Mouse (Mus musculus): ENCODE measurements around the gene Sec24b. TPM values are rescaled to one million over a fixed set of nuclear protein-coding genes. Genes with fewer than 3 reads are reported as not detected.

Gene Sec24b
- polyA plus RNA-seq (2012; rRNA removed), result 60.6 and 63.7 TPM in 2 replicates

DNA sequence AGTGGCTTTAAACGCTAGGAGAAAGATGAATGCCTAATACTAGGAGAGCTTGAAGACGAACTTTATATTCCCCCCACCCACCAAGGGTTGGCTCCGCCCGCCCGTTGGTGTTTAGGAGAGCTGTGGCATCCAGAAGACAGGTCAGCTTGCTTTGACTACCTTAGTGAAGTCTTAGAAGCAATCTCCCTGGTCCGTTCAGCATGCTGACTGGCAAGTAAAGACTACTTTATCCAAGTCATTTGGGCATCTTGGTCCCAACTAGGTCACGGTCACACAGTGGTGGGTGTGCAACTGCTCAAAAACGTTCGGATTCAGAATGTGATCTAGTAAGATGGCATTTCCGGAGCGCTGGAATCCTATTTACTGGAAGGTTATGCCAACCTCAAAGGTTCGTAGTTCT is at the start of gene Sec24b:
Gene Sec24b, minus strand, starts transcription at position 273 of the 400 bp plus-strand sequence.
- no peak for DNase-seq (ENCODE audit: low spot score)

DNA sequence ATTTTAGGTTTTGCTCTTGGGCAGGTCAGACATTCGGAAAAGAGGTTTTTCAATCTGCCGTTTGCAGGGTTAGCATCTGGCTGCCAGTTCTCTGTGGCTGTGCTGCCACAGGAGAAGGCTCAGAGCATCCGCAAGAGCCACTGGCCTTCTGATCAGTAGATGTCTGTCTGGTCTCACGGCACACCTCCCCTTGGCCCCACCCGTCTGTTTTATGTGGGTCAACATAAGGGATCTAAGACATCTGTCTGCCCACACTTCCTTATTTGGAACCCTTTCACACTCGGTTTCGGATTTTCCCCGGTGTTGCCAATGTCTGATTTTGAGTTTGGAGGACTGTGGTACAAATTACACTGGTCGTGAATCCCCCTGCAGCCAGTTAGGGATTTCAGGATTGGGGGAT is 43.1 kb upstream of the Sec24b start:
- DNase-seq (ENCODE audit: low spot score), result no peak

DNA sequence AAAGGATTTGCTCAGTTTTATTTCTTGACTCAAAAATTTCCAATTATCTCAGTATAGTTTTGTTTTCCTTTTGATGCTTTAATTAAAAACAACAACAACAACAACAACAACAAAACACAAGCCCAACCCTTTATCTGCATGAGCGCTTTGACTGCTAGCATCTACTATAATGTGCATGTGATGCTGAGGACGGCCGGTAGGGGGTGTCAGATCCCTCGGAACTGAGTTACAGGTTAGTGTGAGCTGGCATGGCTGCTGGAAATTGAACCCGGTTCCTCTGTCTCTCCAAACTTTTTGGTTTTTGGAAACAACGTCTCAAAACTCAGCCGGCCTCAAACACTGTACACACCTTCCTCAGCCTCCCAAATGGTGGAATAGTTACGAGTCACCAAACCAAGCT is 42.1 kb upstream of the Sec24b start:
- DNase-seq (ENCODE audit: low spot score), result no peak

DNA sequence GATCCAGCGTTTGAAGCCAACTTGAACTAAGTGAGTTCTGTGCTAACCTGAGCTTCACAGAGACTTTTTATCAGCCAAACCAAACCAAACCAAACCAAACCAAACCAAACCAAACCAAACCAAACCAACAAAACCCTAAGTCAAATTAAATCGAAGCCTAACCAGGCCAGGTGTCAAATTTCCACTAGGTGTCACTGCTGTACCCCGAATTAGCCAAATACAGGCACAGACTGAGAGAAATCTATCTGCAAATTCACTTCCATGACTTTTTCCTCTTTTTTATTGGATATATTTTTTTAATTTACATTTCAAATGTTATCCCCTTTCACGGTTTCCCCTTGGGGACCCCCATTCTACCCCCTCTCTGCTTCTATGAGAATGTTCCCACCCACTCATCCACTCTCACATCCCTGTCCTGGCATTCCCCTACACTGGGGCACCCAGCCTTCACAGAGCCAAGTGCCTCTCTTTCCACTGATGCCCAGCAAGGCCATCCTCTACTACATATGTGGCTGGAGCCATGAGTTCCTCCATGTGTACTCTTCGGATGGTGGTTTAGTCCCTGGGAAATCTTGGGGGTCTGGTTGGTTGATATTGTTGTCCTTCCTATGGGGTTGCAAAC is 33.9 kb upstream of the Sec24b start:
- no peak for DNase-seq (ENCODE audit: low spot score)

DNA sequence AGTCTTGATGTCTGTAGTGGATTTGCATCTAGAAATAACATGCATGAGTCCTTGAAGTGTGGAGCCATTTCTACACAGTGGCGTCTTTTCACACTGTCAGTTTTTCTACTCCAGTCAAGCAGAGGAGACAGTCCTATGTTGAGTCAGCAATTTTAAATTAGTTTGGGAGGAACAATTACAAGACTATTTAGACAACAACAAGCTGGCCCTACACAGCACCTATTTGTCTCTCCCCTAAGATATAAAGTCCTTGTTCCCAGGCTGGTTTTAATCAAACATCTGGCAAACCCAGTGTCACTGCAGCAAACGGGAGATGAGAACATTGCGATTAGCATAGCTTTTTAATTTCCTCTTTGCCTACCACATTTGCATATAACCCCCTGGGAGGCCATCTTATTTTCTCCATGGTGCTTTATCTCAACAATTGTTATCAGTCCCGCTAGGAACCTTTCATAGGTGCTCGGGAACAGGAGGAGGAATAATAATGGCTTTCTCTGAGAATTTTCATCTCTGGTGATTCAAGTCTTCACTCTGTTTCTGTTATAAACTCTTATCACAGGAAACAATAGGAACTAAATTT is 32.9 kb upstream of the Sec24b start:
- DNase-seq (ENCODE audit: low spot score), result no peak

DNA sequence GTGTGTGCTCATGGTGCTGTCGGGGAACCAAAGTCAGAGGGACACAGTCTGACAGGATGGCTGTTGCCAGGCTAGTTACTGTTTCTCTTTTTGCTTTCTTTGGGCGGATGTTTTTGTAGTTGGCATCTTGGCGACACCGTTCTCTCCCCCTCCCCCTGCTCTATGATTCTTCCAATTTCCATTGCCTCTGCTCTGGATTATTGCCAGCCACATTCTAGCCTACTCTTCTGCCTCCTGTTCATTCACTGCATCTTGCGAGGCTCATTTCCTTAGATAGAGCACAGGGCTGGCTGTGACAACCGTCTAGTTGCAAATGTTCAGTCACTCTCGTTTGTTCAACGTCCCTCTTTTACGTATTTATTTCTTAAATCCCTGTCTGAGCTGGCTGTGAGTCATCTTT is 29.1 kb upstream of the Sec24b start:
- no peak for DNase-seq (ENCODE audit: low spot score)

DNA sequence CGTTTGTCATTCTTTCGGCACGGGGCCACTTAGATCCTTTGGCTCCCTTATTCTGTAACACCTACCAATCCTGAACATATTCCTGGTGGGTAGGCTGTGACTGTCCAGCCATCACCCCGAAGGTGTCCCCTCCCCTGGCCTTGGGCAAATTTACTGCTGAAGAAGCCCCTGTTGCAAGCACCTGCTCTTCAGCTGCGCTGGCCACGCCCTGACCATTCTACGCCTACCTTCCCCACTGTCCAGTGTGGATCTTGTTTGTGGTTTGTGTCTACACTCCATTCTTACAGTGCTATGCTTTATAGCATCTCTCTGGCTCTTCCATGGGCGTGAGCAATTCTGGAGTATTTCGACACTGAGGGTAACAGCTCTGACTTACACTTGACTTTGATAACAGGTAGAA is 27.3 kb upstream of the Sec24b start:
- no peak for DNase-seq (ENCODE audit: low spot score)

DNA sequence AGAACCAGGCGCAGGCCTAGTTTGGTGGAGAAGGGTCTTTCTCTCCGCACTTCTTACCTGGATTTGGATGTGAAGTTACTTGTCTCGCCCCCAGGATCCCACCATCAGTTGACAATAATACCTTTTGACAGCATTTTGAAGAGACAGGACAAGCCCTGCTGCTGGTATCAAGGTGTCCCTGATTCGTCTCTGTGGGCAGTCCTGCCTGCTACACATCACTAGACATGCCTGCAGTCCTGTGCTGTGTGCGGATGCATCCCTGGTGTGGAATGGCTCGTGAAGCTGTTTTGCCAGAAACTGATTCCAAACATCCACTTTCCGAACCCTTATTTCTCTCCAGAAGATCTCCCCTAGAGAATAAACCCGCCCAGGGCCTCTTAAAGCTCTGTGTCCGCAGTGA is 26.1 kb upstream of the Sec24b start:
- no peak for DNase-seq (ENCODE audit: low spot score)

DNA sequence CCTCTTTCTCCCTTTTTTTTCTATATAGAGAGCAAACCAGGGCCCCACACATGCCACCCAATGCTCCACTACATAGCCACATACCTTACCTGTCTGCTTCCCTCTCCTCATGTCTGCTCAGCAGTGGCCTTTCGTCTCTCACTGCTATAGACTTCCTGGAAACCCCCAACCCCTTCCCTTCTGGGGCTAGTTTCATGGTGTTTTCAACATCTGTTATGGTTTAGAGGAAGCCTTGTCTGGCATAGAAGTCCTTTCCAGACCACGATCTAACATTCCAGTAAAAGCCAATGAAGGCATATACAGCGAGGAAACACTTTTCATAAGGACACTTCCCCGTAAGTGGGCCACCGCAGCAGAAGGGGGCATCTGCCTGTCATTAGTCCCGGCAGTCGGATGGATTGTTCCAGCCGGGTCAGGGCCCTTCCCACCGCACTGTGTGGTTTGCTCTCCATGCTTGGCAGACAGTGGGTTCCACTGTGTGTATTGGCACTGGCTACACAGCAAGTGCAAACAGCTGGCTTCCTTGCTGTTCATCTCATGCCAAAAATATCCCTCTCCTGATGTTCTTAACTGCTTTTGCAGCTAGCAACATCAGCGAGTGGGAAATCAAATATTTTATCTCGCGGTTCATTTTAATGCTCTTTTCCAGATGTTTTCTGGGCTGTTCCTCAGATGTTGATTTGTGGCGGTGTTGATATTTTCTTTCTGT is 25.2 kb upstream of the Sec24b start:
- no peak for DNase-seq (ENCODE audit: low spot score)

DNA sequence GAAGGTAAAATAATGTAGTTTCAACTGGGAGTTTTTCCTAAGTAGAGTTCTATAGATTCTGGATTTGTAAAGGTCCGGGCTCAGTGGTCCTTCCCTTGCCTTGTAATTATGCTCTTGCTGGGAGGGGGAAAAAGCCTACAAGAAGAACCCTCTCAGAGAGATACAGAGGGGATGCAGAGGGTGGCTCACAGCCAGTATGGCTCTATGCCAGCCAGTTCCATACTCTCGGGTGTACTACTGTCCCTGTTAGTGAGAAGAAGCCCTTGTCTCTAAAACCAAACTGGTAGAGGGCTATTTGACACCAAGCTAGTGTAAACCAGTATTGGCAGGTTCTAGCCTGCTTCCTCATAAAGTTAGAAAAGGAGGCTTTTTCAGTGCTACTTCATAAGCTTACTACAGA is 22.0 kb upstream of the Sec24b start:
- no peak for DNase-seq (ENCODE audit: low spot score)

DNA sequence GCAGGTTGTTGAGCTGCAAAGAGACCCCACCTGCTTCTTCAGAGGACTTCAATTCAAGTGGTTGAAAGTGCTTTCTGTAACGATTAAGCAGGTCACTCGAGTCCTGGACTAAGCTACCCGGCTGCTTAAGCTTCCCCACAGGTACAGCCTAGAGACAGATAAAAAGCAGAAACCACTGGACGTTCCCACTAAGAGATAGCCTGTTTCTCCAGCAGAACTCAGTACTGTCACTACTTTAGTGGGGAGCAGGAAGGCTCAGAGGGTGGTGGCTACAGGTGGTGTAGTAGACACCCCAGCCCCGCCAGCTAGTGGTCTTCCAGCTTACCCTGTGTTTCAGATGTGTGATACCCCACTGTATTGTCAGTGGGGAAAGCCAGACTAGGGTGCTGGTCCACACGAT is 19.3 kb upstream of the Sec24b start:
- DNase-seq (ENCODE audit: low spot score), result no peak

DNA sequence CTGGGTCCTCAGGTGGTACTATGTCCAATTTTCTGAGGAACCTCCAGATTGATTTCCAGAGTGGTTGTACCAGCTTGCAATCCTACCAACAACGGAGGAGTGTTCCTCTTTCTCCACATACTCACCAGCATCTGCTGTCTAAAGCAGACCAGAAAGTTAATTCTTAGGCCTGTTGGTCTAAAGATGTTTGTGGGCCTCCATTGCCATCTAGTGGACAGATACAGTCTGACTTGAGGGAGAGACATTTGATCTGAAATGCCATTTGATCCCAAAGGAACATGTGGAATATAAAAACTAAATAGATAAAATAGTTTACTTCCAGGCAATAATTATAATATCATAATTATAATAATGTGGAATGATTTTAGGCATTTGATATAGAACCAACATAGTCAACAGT is 18.4 kb upstream of the Sec24b start:
- DNase-seq (ENCODE audit: low spot score), result no peak

DNA sequence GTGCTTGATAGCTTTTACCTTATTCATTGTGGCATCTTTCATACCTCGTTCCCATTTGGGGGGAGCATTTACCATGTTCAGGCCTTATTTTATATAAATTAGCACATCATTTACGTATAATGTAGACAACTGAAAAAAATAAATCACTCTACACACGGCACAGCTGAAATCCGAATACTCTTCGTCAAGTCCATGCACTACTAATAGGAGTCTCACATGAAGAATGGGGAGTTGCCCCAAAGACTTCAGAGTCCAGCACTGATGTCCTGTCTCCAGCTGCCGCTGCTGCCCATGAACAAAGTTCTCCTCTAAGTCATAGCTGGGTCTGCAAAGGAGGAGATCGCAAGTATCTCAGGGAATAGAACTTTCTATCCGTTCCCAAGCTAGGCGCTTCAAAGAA is 15.9 kb upstream of the Sec24b start:
- no peak for DNase-seq (ENCODE audit: low spot score)

DNA sequence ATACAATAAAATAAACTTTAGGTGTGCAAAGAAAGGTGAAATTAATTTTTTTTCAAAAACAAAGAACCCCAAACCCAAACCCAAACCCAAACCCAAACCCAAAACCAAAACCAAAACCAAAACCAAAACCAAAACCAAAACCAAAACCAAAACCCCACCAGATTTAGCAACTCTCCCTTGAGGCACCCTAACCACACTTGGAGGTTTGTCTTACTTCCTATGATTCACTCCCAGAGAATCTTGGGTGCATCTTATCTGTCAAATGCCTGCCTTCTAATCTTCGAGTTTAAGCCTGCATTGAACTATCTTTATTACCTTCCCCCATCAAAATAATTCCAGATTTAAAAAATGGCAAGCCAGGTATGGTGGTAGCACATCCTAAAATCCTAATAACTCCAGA is 14.4 kb upstream of the Sec24b start:
- no peak for DNase-seq (ENCODE audit: low spot score)

DNA sequence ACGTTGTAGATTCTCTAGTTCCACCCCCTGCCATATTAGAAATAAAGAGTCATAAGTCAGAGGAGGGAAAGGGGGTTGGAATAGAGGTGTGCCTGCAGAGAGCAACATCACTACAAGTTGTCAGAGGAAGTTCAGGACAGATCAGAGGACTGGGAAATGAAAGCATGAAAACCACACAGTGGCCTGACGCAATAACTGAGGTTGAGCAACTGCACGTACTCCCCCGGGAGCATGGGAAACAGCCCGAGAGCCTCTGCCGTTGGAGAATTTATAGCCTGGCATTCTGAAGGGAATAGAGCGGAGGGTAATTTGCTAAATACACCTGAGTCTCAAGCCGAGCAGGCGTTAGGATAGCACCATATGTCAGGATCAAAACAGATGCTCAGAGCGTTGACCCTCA is 11.7 kb upstream of the Sec24b start:
- no peak for DNase-seq (ENCODE audit: low spot score)

DNA sequence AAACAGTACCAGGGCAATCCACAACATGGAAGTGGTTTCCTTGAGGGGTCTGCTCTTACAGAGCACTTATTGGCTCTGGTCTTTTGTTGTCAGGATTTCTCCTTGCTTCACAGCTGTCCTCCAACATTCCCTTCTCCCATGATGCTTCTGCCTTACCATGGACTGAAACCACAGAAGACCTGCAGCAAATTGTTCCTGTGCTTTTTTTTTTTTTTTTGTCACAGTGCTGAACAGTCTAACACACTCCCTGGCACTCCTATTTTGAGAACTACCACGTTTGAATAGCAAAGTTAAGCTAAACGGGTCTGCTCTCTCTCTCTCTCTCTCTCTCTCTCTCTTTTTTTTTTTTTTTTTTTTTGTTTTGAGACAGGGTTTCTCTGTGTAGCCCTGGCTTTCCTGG is 10.6 kb upstream of the Sec24b start:
- DNase-seq (ENCODE audit: low spot score), result no peak

DNA sequence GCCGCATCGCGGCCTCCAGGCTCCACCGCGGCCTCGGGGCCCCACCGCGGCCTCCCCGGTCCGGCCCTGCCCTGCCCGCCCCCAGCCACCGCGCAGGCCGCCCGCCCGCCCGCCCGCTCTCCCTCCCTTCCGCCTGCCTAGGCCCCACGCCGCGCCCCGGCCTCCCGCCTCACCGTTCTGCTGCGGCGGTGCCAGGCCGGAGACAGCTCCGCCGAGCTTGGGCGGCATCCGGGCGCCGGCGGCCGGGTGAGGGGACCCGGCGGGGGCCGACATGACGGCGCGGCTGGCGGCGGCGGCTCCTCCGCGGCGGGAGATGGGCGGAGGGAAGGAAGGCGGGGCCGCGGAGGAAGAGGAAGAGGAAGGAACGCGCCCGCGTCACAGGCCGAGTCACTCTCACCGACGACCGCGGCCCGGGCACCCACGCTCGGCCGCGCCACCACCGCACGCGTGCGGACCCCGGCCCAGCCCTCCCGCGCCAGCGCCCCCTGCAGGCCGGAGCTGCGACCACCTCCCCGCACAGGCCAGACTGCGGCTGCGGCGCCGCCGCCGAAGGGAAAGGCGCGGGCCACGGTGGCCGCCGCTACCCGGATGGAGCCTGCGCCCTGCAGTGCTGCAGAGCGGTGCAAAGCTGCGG is 840 bp downstream of the Sec24b start:
- DNase-seq (ENCODE audit: low spot score), result peak; percentile 85

DNA sequence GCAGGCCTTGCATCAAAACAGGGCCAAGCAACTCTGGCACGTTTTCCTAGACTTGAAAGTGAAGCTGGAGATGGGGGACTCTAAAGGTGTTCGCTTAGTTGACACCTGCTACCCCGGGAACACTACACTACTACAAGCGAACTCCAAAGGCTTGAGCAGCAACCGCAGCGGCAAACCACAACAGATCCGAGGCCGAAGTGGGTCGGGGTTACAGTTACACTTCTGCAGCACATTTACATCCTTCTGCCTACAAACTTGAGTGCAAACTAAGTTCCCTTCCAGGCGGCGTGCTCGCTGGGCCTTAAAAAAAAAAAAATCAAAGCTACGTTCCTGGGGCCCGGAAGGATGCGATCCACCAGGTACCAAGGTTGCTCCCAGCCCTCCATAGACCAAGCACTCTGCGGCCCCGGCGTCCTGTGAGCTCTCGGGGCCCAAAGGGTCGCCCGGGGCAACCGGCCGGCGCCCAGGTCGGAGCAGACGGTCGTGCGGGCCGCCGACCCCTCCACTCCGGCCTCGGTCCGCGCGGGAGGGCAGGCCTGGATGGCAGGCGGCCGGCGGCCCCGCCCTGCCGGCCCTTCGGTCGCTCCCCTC is 1.5 kb downstream of the Sec24b start:
- no peak for DNase-seq (ENCODE audit: low spot score)

DNA sequence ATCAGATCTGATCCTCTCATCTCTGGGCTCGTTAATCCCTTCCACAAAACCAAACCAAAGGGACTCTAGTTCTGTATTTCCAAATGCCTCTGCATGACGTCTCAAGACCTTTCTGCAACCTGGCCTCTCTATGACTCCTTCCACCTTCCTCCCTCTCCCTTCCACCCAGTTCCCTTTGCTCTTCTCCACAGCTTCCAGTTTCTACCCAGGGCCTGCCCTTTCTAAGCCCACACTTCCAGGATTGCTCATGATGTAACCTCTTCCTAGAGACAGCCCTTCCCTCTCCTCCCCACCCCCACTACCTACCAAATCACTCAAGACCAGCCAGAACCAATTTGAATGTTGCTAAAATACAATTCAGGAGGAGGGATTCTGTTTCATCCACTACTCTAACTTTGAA is 2.9 kb downstream of the Sec24b start:
- no peak for DNase-seq (ENCODE audit: low spot score)

DNA sequence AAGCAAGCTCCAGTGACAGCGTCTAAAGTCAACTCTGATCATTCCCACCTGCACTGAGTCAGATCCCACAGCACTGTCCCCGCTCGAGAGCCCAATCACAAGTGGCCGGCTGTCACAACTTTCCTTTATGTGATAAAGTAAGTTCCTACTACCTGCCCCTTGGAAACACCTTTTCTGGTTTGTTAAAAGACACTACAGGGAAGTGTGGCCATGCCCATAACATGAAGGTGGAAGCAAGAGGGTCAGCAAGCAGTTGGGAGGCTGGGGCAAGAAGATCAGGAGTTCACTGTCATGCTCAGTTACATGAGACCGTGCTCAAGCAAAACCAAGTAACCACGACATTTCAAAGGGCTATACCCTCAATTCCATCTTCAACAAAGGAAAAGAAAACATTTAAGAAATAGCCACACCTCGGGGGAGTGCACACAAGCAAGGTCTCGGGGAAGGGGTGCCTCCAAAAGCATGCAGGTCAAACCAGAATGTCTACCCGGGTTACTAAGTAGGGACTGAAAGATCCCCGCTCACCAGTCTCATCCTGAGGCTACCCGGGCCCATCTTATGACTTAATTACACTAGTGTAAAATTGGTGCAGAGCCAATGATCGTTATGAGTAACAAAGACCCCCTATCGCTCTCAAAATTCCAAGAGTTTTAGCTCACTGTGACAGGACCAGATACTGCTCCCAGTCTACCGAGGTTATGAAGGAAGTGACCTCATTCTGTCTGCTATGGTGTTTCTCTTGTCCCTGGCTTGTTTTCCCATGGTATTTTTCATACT is 3.6 kb downstream of the Sec24b start:
- DNase-seq (ENCODE audit: low spot score), result no peak

DNA sequence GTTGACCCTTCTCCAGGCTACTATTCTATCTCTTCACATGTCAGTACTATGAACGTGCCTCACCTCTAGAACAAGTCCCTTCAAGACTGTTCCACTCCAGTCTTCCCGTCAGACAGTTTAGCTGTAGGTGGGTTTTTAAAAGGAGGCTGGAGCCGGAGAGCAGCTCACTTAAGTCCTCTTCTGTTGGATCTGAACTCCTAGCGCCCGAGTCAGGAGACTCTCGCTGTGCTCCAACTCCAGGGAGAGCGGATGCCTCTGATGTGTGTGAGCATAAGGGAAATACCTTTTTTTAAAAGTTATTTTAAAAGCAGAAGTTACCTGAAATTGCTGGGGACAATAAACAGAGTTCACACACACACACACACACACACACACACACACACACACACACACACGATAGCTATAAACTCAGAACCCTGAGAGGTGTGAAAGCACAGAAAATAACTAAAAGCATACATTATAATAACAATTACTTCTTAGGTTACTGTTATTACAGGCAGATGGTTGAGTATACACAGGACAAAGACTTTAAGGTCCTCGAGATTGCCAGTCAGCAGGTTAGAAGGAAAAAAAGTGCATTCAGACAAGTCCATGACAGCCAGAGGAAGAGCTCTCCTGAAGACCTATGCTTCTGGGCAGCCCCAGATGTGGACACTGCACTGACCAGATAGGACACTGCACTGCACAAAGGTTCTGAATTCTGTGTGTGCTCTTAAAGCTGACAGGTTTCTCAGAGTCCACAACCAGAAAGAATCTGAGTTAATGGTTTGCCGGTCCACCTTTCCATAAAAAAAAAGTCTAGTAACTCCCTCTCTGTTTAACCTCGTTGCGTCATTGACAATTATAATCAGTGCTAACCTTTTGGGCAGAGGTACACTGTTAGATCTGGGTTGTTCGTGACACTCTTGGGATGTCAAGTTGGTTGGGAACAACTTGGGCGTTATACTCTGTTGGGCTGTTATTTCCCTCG is 5.7 kb downstream of the Sec24b start:
- DNase-seq (ENCODE audit: low spot score), result no peak
